26 mouse cellular contexts compared by ENCODE assay signal in genomic region chr9:44982531-44982930, GRCm38 (mm10). TPM values are rescaled to one million over a fixed set of nuclear protein-coding genes. Genes with fewer than 3 reads are reported as not detected.
A peak's percentile ranks its signal among the peaks of the same experiment; 100 is the strongest.
DNase-seq lines count a peak whose midpoint lies in the region; ATAC-seq and TF ChIP-seq lines count a peak whose summit lies in the region.
"Had no signal": no experiment of that assay in that cellular context is flagged by ENCODE, and none has a peak within 500 bp of the region (broad histone marks: within the 10 kb centered on the region; RNA-seq: fewer than 3 reads in every experiment).

No protein-coding gene starts in this region.

- H3K27me3 ChIP-seq in thymus, adult 2 months (ENCODE audit: control insufficient read depth, insufficient read depth, low read length): no peaks in the 10 kb centered on the region
- H3K27me3 ChIP-seq: embryonic facial prominence, embryonic 12.5 days had no signal

- ATAC-seq in CD4-positive, CD25-positive, alpha-beta regulatory T cell, adult 4 months: no peak
- no peak for ATAC-seq in megakaryocyte-erythroid progenitor cell, adult 5-6 weeks (replicated peaks; ENCODE audit: low FRiP score, low TSS enrichment, poor library complexity, severe bottlenecking)
- ATAC-seq: forebrain, embryonic 15.5 days had no signal

- WGBS in thymus, adult 2 months: 67% methylated on average over 3 of the region's 3 CpGs

- no peak for TF ChIP-seq POLR2A in thymus, adult 2 months (IDR thresholded peaks at IDR 0.05; ENCODE audit: control insufficient read depth, extremely low read depth, insufficient read depth, low read length, poor library complexity)

- peak overlapping the region; percentile 100 for H3K27ac ChIP-seq in thymus, adult 2 months (ENCODE audit: control insufficient read depth, insufficient read depth, low read length)
- H3K27ac ChIP-seq: embryonic facial prominence, embryonic 12.5 days; forebrain, embryonic 15.5 days; heart, embryonic 10.5 days; hindbrain, embryonic 15.5 days had no signal

- peak; percentile 54 for DNase-seq in CD4-positive, CD25-positive, alpha-beta regulatory T cell, adult 2 months (ENCODE audit: low read depth, low spot score)
- peak; percentile 47 for DNase-seq in thymus, adult 2 months
- DNase-seq in thymus, adult 18-20 months: no peak
- DNase-seq in thymus, postnatal 14 days: peak; percentile 59
- no peak for DNase-seq in lung, postnatal 4 days
- DNase-seq in T-cell, adult 2 months (ENCODE audit: low spot score): no peak
- DNase-seq: adrenal gland, postnatal 14 days; B cell, adult 2 months; cerebellum, adult 11-12 months; cerebellum, adult 9-10 months; cerebellum, postnatal 25 days; gastrocnemius, postnatal 36 days; heart, adult 18-20 months; heart, postnatal 36 days had no signal

- peak overlapping the region; percentile 70 for H3K4me3 ChIP-seq in thymus, adult 2 months (ENCODE audit: control insufficient read depth, insufficient read depth, low read length)
- H3K4me3 ChIP-seq: embryonic facial prominence, embryonic 12.5 days; forebrain, embryonic 15.5 days; heart, embryonic 10.5 days; hindbrain, embryonic 15.5 days had no signal

- H3K36me3 ChIP-seq in thymus, adult 2 months (ENCODE audit: control insufficient read depth, insufficient read depth, low read length): peaks cover 17% of the 10 kb centered on the region
- H3K36me3 ChIP-seq: embryonic facial prominence, embryonic 12.5 days; forebrain, embryonic 15.5 days; heart, embryonic 10.5 days; hindbrain, embryonic 15.5 days had no signal

- TF ChIP-seq CTCF in thymus, adult 2 months (IDR thresholded peaks at IDR 0.05; ENCODE audit: borderline replicate concordance, control insufficient read depth, extremely low read depth, insufficient read depth, low read length, poor library complexity): no peak

- peaks cover 26% of the 10 kb centered on the region for H3K4me1 ChIP-seq in thymus, adult 2 months (replicated peaks; ENCODE audit: control insufficient read depth, insufficient read depth, low read length)
- H3K4me1 ChIP-seq: embryonic facial prominence, embryonic 12.5 days; forebrain, embryonic 15.5 days; hindbrain, embryonic 15.5 days had no signal

RNA-seq across cellular contexts. Expression of gene Cd3d, which starts 0.9 kb away (rescaled TPM):
- 100 to 1,000 TPM; 544 to 973 TPM for polyA plus RNA-seq in CD4-positive, CD25-positive, alpha-beta regulatory T cell, adult 4 months (2017; shearing (Covaris generic))
- 214 and 262 TPM in 2 replicates for polyA plus RNA-seq in thymus, adult 2 months (2012; rRNA removed)
- 5.5 and 24.0 TPM in 2 replicates for total RNA-seq in megakaryocyte-erythroid progenitor cell, adult 5-6 weeks (2014; fragmentation: Nextera tagmentation)
- total RNA-seq in megakaryocyte-erythroid progenitor cell, adult 5-6 weeks (2017): not detected in 2 replicates
- total RNA-seq: ES-E14; gastrocnemius, adult 8-10 months had no signal
- polyA plus RNA-seq: cortical plate, adult 2 months; embryonic facial prominence, embryonic 12.5 days; forebrain, embryonic 11.5 days; forebrain, embryonic 15.5 days; heart, embryonic 10.5 days; heart, embryonic 14.5 days; hindbrain, embryonic 11.5 days; hindbrain, embryonic 15.5 days had no signal

RNA-seq across cellular contexts. Expression of gene Cd3g, which starts 2.3 kb away (rescaled TPM):
- 1,000 to 10,000 TPM; 1,425 to 1,626 TPM for polyA plus RNA-seq in CD4-positive, CD25-positive, alpha-beta regulatory T cell, adult 4 months (2017; shearing (Covaris generic))
- polyA plus RNA-seq in thymus, adult 2 months (2012; rRNA removed): 183 and 216 TPM in 2 replicates
- total RNA-seq in megakaryocyte-erythroid progenitor cell, adult 5-6 weeks (2014; fragmentation: Nextera tagmentation): 2.3 and 17.7 TPM in 2 replicates
- total RNA-seq in megakaryocyte-erythroid progenitor cell, adult 5-6 weeks (2017): 2.6 and 14.6 TPM in 2 replicates
- total RNA-seq: gastrocnemius, adult 8-10 months; heart, postnatal 36 days had no signal
- polyA plus RNA-seq: cortical plate, adult 2 months; embryonic facial prominence, embryonic 12.5 days; forebrain, embryonic 11.5 days; forebrain, embryonic 15.5 days; heart, embryonic 10.5 days; hindbrain, embryonic 11.5 days; hindbrain, embryonic 15.5 days had no signal

RNA-seq across cellular contexts. Expression of gene Ube4a, which starts 17.1 kb away (rescaled TPM):
- polyA plus RNA-seq in CD4-positive, CD25-positive, alpha-beta regulatory T cell, adult 4 months (2017; shearing (Covaris generic)): 10 to 100 TPM; 26.6 to 40.4 TPM
- 23.0 and 23.7 TPM in 2 replicates for polyA plus RNA-seq in thymus, adult 2 months (2012; rRNA removed)
- 58.0 and 64.3 TPM in 2 replicates for total RNA-seq in megakaryocyte-erythroid progenitor cell, adult 5-6 weeks (2014; fragmentation: Nextera tagmentation)
- total RNA-seq in megakaryocyte-erythroid progenitor cell, adult 5-6 weeks (2017): 40.6 and 50.2 TPM in 2 replicates

RNA-seq across cellular contexts. Expression of gene Cd3e, which starts 26.9 kb away (rescaled TPM):
- polyA plus RNA-seq in CD4-positive, CD25-positive, alpha-beta regulatory T cell, adult 4 months (2017; shearing (Covaris generic)): 1,000 to 10,000 TPM; 1,413 to 1,834 TPM
- 343 and 451 TPM in 2 replicates for polyA plus RNA-seq in thymus, adult 2 months (2012; rRNA removed)
- 10.5 and 20.5 TPM in 2 replicates for total RNA-seq in megakaryocyte-erythroid progenitor cell, adult 5-6 weeks (2014; fragmentation: Nextera tagmentation)
- not detected in 2 replicates for total RNA-seq in megakaryocyte-erythroid progenitor cell, adult 5-6 weeks (2017)
- total RNA-seq: gastrocnemius, adult 8-10 months had no signal
- polyA plus RNA-seq: cortical plate, adult 2 months; embryonic facial prominence, embryonic 12.5 days; forebrain, embryonic 11.5 days; forebrain, embryonic 15.5 days; heart, embryonic 10.5 days; heart, embryonic 14.5 days; hindbrain, embryonic 11.5 days had no signal

RNA-seq across cellular contexts. Expression of gene Mpzl2, which starts 57.1 kb away (rescaled TPM):
- under 1 TPM; 0.16 to 0.24 TPM for polyA plus RNA-seq in CD4-positive, CD25-positive, alpha-beta regulatory T cell, adult 4 months (2017; shearing (Covaris generic))
- 10.1 and 11.6 TPM in 2 replicates for polyA plus RNA-seq in thymus, adult 2 months (2012; rRNA removed)
- total RNA-seq in megakaryocyte-erythroid progenitor cell, adult 5-6 weeks (2014; fragmentation: Nextera tagmentation): 0.77 TPM in 1 of 2 replicates, not detected in the other
- not detected in 2 replicates for total RNA-seq in megakaryocyte-erythroid progenitor cell, adult 5-6 weeks (2017)

Comparison
In these comparisons a context has a peak if more than half of its experiments do, and no peak if none do; other contexts are left out.
1. DNase-seq: peak in CD4-positive, CD25-positive, alpha-beta regulatory T cell, adult 2 months (single experiment), thymus, adult 2 months (single experiment) and thymus, postnatal 14 days (single experiment); none in thymus, adult 18-20 months (0 of 2), lung, postnatal 4 days (0 of 2) and T-cell, adult 2 months (single experiment).